Mouse (Mus musculus) skeletal muscle tissue, postnatal 0 days (tissue): ENCODE data around the gene Egln1. TPM values are rescaled to one million over a fixed set of nuclear protein-coding genes. Genes with fewer than 3 reads are reported as not detected.

Source experiments
- polyA plus RNA-seq: library from polyadenylated mRNA; unstranded; fragments of >200 nt; fragmentation: Nextera tagmentation; extraction: Ambion mirVana; gene quantifications from 2 replicates; pipeline ENCODE4 v1.2.1, GENCODE M21; 2015

The Egln1 gene
- polyA plus RNA-seq: 10.0 TPM in 2 replicates

GRCm38 (mm10) chr8:124949209-124950068 is at the start of gene Egln1:
Gene Egln1, minus strand, starts transcription at chr8:124949324.

GRCm38 (mm10) chr8:124897386-124898250 is 51.5 kb downstream of the Egln1 start, which contains the start of the genes Exoc8 and Sprtn:
Gene Exoc8, minus strand, starts transcription at chr8:124897705.
Gene Sprtn, plus strand, starts transcription at chr8:124897886.

DNA sequence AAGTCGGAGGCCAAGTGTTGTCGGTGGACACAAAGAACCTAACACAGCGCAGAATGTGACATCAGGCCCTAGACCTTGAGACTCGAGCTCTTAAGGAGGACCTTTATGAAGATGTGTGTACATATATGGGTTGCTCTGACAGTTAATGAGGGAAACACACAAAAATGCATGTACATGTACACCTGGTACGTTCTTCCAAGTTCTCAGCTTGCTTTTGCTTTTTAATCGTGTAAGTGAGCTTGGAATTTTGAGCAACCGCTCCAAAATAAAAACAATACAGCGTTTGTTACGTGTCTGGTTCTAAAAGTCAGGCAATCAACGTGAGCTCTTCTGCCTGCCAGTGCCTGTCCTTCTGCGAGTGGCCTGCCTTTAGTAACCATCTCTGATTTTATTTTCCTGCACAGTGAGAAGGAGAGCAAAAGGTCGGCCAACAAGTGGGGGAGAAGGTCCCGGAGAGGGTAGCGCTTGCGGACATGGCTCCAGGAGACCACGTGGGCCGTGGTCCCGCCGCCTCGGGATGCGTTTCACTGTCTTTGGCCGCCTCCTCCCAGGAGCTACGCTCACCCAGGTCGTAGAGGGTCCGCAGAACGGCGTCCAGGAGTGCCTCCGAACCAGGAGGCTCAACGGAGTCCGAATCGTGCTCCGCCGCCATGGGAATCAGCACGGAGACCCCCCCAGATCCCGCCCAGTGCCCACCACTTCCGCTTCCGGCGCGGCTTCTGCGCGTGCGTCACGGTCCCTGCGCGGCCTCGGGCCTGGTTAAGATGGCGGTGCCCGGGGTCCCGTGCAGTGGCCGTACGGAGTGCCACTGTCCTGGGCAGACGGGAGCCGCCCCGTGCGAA is 86.6 kb downstream of the Egln1 start, which contains the start of the genes Gnpat and 2810004N23Rik:
Gene Gnpat, plus strand, starts transcription at position 713 of the 842 bp plus-strand sequence.
Gene 2810004N23Rik, minus strand, starts transcription at position 800 of the 842 bp plus-strand sequence.

Other genes with a start within 250 kb of the Egln1 start
- gene Ttc13, start 227.3 kb downstream of the Egln1 start, polyA plus RNA-seq: 19.0 and 20.0 TPM in 2 replicates
- 6.9 and 7.2 TPM in 2 replicates for gene Arv1, start 227.2 kb downstream of the Egln1 start, polyA plus RNA-seq
- 0.64 and 2.0 TPM in 2 replicates for gene Fam89a, start 197.5 kb downstream of the Egln1 start, polyA plus RNA-seq
- 0.04 and 0.07 TPM in 2 replicates for gene Trim67, start 156.2 kb downstream of the Egln1 start, polyA plus RNA-seq
- 103 and 107 TPM in 2 replicates for gene Gnpat, start 86.3 kb downstream of the Egln1 start, polyA plus RNA-seq
- gene 2810004N23Rik, start 86.2 kb downstream of the Egln1 start, polyA plus RNA-seq: 42.7 and 43.1 TPM in 2 replicates
- gene Exoc8, start 51.6 kb downstream of the Egln1 start, polyA plus RNA-seq: 3.7 and 3.9 TPM in 2 replicates
- gene Sprtn, start 51.4 kb downstream of the Egln1 start, polyA plus RNA-seq: 3.9 and 5.2 TPM in 2 replicates
- 82.3 and 83.9 TPM in 2 replicates for gene Tsnax, start 63.7 kb upstream of the Egln1 start, polyA plus RNA-seq
- 0.97 and 1.4 TPM in 2 replicates for gene Disc1, start 104.9 kb upstream of the Egln1 start, polyA plus RNA-seq